Mouse (Mus musculus): ENCODE measurements at regions not wholly inside any gene's neighbourhood (a gene's known extent, or its start where the extent isn't known, plus 50 kb on each side); places are given as distances from the start of the nearest gene placed in this dataset.
A peak's percentile ranks its signal among the peaks of the same experiment; 100 is the strongest.

GRCm38 (mm10) chr16:61772431-61772830 lies 1014.2 kb downstream of the Nsun3 start:
- DNase-seq, result peak; percentile 2
- intact Hi-C loops (cut with DNase I), result no loop called here

GRCm38 (mm10) chr16:61727709-61728108 lies 1058.9 kb downstream of the Nsun3 start:
- DNase-seq, result no peak
- intact Hi-C loops (cut with DNase I), result no loop called here
